Mouse (Mus musculus) lung, adult 2 months (tissue): Measurements from ENCODE around the gene Zfr2. TPM values are rescaled to one million over a fixed set of nuclear protein-coding genes. Genes with fewer than 3 reads are reported as not detected.

ENCODE experiments used
- DNase-seq: peaks from one replicate; pipeline ENCODE4 v3.0.0; 2022
- H3K4me1 ChIP-seq: fragments of 200-500 bp; 2 replicates; pipeline ENCODE4 v1.6.1; 2011; ENCODE audit warnings: low read length; ENCODE audit not compliant: control insufficient read depth, insufficient read depth
- H3K4me3 ChIP-seq: fragments of 200-500 bp; replicated peaks from 2 replicates; pipeline ENCODE3; 2011; ENCODE audit warnings: low read depth, mild to moderate bottlenecking, control low read depth, low read length; ENCODE audit errors: extremely low read depth
- CTCF ChIP-seq: fragments of 200-500 bp; IDR thresholded peaks from 2 replicates; pipeline ENCODE4 v1.5.1; 2011; ENCODE audit warnings: mild to moderate bottlenecking, low read length, control low read depth; ENCODE audit not compliant: insufficient read depth
- POLR2A ChIP-seq: fragments of 200-500 bp; IDR thresholded peaks from 2 replicates; pipeline ENCODE4 v1.6.1; 2011; ENCODE audit warnings: low read depth, mild to moderate bottlenecking, control low read depth, low read length, borderline replicate concordance; ENCODE audit errors: extremely low read depth
- WGBS: fragments of 180-500 bp; shearing (Covaris S2); methylation state at CpG from one replicate; pipeline ENCODE4 v1.1.7; 2018; 5-methylcytosine and 5-hydroxymethylcytosine counted together
- polyA plus RNA-seq: library from polyadenylated mRNA; depleted of rRNA; stranded (reverse); fragments of >200 nt; gene quantifications from 2 replicates; pipeline ENCODE4 v1.2.3, GENCODE M21; 2012

Gene Zfr2
- polyA plus RNA-seq, 1 experiment = 10.0 TPM

DNA sequence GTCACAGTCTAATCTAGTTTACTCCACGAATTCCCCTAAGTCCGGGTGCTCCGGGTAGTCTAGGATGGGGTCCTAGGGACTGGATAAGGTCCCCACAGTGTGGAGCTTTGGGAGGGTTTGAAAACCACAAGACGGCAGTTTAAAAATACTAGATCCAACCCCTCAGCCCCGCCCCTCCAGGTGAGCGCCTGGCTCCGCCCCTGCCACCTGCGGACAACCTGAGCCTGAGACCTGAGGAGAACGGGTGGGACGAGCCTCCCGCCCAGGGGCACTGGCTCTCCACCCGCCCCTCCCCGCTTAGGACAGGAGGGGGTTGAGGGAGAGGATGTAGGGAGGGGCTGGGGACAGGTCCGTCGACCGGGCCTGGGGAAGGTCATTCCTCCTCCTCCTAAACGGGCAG is 51.8 kb downstream of the Zfr2 start:
- H3K4me3 ChIP-seq = no peak overlapping the region
- WGBS = 21% methylated on average over 17 of the region's 17 CpGs
- DNase-seq = peak; percentile 64

DNA sequence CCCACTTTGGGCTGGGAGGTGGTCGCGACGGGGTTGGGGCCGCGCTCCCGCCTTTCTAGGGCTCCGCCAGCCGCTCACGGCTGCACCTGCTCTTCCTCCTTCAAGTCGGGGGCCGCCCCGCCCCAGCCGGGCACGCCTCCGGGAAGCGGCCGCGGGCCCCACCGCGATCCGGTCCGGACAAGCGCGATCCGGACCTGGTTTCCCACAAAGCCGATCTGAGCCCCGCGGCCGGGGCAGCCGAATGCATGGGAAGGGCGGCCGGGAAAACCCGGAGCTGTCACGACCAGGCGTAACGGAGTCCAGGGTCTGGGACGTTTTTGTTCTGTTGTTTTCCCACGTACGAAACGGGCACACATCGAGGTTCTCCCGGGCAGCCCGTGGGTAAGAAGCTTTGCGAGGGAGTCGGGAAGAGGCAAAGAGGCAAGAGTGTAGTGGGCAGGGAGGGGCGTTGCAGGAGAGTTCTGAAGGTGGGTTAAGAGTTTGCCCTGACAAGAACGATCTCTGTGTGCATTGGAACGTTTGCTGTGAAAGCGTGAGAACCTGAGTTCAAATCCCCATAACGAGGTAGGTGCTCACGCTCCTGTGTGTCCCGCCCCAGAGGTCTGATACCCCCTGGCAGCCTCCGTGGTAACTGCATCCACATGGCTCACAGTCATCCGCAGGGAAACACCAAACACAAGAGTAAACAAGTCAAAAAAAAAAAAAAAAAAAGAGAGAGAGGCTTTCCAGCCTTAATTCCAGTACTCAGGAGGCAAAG is 52.9 kb downstream of the Zfr2 start:
- 2% methylated on average over 54 of the region's 54 CpGs for WGBS

More for the DNA sequence above, 51.8 kb downstream of the Zfr2 start:
- H3K4me1 ChIP-seq = peaks cover 3% of the 10 kb centered on the region; the same call in 1 of the 2 replicates
- no peak for TF ChIP-seq CTCF
- no peak for TF ChIP-seq POLR2A

DNA sequence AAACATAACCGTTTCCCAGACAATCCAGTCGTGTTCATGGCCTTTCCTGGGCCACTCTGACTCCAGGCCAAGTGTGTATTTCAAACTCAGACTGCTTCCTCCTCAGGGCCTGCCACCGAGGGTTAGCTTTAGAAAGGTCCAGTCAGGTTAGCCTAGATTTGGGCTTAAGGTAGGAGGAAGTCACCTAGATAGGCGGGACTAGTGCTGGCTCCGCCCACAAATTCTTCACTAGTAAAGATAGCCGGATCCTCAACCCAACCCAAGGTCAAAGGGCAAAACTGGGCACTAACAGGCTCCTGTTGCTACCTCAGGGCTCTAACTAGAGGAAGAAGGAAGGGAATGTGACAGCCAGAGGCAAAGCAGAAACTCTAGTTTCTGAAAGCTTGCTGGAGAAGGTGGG is 53.6 kb downstream of the Zfr2 start:
- no peak for DNase-seq
- 36% methylated on average over 6 of the region's 6 CpGs for WGBS
- peaks cover 6% of the 10 kb centered on the region; the same call in 1 of the 2 replicates for H3K4me1 ChIP-seq

More for the DNA sequence above, 52.9 kb downstream of the Zfr2 start:
- H3K4me1 ChIP-seq = peaks cover 3% of the 10 kb centered on the region; the same call in 1 of the 2 replicates
- peak; percentile 93 for DNase-seq
- H3K4me3 ChIP-seq = peak overlapping the region; percentile 64
- no peak for TF ChIP-seq POLR2A

DNA sequence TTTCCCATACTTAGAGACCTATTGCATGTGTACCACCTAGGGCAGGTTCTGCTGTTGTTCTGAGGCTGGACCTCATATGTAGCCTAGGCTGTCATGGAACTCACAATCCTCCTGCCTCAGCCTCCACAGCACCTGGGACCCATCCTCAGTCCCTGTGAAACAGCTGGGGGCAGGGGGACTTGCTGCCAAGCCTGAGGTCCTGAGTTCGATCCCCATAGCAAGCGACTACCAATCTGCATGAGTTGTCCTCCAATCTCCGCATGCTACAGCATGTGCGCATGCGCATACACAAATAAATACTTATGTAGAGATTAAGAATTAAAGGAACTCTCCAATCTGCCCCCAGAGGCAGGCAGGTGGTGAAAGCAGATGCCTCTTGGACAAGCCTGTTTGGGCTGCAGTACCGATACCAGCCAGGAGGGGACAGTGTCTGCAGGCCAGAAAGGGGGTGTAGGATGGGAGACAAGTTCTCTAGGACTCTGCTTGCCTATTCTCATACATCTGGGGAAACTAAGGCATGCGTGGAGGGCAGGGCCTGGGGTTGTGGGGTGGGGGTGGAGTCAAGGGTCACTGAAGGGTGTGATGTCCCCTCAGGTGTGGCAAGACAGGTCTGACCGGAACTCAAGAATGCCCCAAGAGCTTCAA is 54.7 kb downstream of the Zfr2 start:
- Histone ChIP-seq H3K4me3 (no peak overlapping the region), H3K4me1 (peaks cover 6% of the 10 kb centered on the region; the same call in 1 of the 2 replicates)
- TF ChIP-seq POLR2A = no peak
- peak; percentile 94 for TF ChIP-seq CTCF
- WGBS = 49% methylated on average over 8 of the region's 8 CpGs
- DNase-seq = peak; percentile 60

More for the DNA sequence above, 53.6 kb downstream of the Zfr2 start:
- TF ChIP-seq CTCF (no peak), POLR2A (no peak)
- H3K4me3 ChIP-seq = no peak overlapping the region

DNA sequence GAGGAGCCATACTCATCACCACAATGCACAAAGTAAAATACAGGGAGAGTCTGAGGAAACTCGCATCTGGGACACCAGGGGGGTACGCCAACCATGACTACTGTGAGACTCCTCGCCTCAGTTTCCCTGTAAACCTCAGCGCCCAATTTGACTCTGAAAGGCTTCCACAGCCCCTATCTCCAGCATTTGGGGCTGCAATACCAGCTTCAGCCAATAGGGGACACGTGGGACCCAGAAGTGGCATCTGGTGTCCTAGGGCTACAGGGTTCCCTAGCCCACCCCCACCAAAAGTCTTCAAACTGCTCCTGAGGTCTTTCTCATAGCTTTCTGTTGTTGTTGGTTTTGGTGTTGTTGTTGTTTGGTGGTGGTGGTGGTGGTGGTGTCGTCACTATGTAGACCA is 55.6 kb downstream of the Zfr2 start:
- H3K4me1 ChIP-seq = peaks cover 7% of the 10 kb centered on the region; the same call in 1 of the 2 replicates
- H3K4me3 ChIP-seq = no peak overlapping the region
- no peak for DNase-seq
- 38% methylated on average over 6 of the region's 6 CpGs for WGBS
- TF ChIP-seq POLR2A (no peak), CTCF (peak; percentile 51)

DNA sequence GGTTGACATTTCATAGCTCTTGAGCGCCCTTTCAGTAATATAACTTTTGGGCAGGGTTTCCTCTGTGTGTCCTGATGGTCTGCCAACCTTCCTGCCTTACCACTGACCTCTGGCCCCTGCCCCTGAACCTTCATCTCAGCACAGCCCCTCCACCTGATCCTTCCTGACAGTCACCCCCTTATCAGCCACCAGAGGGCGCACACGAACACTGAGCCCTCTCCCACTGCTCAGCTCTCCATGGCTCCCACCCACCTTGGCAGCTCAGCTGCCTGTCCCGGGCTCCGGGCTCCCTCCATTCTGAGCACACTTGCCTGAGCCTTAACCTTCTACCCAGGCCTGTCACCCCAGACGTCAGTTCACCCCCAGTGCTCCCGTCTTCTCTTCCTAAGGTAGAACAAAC is 56.3 kb downstream of the Zfr2 start:
- DNase-seq = peak; percentile 64
- Histone ChIP-seq H3K4me1 (peaks cover 12% of the 10 kb centered on the region), H3K4me3 (no peak overlapping the region)
- WGBS = 6% methylated on average over 7 of the region's 7 CpGs
- TF ChIP-seq CTCF (peak; percentile 90), POLR2A (no peak)

DNA sequence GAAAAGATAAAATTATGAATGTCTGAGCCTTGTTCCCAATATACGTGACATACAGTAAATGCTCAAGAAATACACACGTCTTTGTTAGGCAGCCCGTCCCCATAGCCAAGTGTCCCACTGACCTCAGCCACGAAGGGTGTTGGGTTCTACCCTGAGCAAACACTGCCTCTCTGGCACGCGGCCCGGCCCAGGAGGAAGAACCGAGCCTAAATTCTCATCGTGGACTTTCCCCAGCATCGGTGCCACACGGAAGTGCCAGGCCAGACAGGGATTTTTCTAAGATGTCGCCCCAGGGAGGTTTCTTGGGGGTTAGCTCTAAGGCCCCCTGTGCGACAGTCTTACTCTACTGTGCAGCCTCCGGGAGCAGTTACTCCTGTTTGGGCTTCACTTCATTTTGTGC is 56.9 kb downstream of the Zfr2 start:
- H3K4me1 ChIP-seq = peaks cover 15% of the 10 kb centered on the region

DNA sequence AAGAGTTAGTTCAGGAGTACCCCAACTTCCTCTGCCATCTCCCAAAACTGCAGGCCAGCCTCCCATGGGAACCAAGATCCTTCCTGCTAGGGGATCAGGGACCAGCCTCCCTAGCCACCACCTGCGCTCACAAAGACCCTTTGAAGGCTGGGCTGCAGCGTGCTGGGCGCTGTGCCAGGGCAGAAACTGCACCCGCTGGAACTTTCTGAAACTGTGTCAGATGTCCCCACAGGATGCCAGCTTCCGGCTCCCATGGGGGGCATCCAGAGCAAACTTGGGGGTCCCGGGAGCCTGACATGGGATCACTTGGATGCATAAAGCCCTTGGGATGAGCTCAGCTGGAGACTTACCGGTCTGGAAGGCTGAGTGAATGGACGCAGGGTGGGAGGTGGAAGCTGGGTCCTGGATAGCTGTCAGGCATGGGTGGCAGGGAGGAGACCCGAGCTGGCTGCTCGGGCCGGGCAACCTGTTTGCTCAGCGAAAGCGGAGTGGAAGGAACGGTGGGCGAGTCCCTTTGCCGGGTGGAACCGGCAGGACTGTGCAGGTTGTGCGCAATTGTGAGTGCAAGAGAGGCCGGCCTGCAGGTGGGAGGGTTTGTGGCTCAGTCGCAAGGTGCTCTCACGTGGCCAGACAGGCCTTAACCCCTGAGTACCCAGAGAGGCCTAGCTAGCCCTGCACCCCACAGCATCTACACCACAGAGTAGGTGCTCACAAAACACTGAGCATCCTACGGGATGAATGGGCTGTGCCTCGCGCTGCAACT is 57.9 kb downstream of the Zfr2 start:
- DNase-seq = peak; percentile 62
- H3K4me1 ChIP-seq = peaks cover 16% of the 10 kb centered on the region
- peak overlapping the region; percentile 55 for H3K4me3 ChIP-seq

More for the DNA sequence above, 56.9 kb downstream of the Zfr2 start:
- H3K4me3 ChIP-seq = no peak overlapping the region
- TF ChIP-seq CTCF = no peak
- TF ChIP-seq POLR2A = no peak
- DNase-seq = peak; percentile 42
- 35% methylated on average over 14 of the region's 14 CpGs for WGBS

DNA sequence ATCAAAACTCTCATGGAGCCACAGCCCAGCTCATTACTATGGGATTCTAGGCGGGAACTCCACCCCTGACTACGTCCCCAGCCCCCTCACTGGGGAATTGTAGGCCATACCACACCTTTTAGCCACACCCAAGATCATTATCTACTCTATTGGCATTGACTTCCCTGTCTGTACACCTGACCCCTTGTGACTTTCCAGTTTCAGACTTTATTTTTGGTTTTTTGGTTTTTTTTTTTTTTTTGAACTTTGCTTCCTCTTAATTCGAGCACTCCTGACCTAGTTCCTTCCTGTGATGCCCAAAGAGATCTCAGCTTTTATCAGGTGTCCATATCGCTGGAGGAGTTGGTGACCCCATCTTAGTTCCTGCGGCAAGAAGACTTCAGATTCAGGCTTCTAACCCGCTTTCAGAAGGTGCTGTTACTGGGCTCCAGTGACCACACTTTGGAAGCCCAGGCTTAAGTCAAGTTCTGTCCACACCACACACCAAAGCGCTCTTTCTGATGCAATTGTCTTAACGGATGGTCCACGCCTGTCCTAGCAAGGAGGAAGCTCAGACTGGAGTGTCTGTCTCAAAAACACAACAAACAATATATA is 58.7 kb downstream of the Zfr2 start, which contains the start of gene Tjp3:
Gene Tjp3, minus strand, starts transcription at position 71 of the 594 bp plus-strand sequence.
- DNase-seq = no peak
- Histone ChIP-seq H3K4me3 (peak within 1 kb of the TSS; percentile 55), H3K4me1 (peaks cover 14% of the 10 kb centered on the region)
- TF ChIP-seq CTCF (no peak), POLR2A (no peak)
- WGBS = 59% methylated on average over 9 of the region's 9 CpGs

More for the DNA sequence above, 57.9 kb downstream of the Zfr2 start:
- TF ChIP-seq CTCF (no peak), POLR2A (peak; percentile 55; the same call in 1 of the 2 replicates)
- WGBS = 26% methylated on average over 24 of the region's 24 CpGs
